Mouse (Mus musculus) spleen, postnatal 36 days (tissue): ENCODE data around the gene Tm4sf20.

Source experiments
- DNase-seq, 2 experiments: peaks; one replicate each; pipeline ENCODE4 v3.0.0; 2022; ENCODE audit warnings: low spot score in 2 of 2, mixed read lengths in 1 of 2

Gene Tm4sf20

GRCm38 (mm10) chr1:82779388-82779966 is 11.2 kb upstream of the Tm4sf20 start:
- no peak for DNase-seq

GRCm38 (mm10) chr1:82775293-82775692 is 7.0 kb upstream of the Tm4sf20 start:
- no peak for DNase-seq

DNA sequence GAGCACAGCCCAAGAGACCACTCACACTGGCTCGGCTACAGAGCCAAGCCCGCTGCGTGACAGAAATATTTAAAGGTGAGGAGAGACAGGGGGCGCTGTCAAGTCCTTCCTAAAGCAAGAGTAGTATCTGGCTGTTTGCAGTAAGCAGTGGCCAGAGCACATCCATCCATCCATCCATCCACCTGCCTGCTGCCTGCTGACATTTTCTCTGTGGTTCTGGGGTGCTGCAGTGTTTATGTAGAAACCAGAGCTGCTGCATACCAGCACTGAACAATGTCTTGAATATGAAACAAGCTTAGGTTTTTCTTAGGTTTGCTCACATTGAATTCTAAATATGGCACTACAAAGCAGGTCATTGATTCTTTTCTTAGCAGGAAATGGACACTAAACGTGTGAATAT is 4.9 kb upstream of the Tm4sf20 start:
- no peak for DNase-seq

- no peak for DNase-seq
These were observed 4.2 kb upstream of the Tm4sf20 start for GRCm38 (mm10) chr1:82772428-82772827.

DNA sequence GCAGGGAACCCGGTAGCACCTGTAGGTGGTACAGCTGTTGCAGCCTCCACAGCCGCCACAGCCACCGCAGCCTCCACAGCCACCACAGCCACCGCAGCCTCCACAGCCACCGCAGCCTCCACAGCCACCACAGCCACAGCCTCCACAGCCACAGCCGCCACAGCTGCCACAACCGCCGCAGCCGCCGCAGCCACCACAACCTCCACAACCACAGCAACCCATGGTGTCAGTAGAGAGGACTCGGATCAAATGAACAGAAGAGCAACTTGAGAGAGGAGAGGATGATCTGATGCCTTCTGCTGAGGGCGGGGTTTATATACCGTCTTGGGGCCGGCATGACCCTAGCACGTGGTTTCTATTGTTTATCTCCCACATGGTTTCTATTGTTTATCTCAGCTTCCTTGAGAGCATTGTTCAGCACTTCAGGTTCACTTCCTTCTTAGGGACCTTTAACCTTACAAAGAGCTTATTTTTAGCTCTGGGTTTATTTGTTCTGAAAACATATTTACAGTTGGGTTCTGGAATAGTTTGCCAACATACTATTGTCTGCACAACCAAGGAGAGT is 2.8 kb upstream of the Tm4sf20 start, which contains the start of gene Gm47791:
Gene Gm47791, minus strand, starts transcription at position 222 of the 565 bp plus-strand sequence.
- DNase-seq: no peak

DNA sequence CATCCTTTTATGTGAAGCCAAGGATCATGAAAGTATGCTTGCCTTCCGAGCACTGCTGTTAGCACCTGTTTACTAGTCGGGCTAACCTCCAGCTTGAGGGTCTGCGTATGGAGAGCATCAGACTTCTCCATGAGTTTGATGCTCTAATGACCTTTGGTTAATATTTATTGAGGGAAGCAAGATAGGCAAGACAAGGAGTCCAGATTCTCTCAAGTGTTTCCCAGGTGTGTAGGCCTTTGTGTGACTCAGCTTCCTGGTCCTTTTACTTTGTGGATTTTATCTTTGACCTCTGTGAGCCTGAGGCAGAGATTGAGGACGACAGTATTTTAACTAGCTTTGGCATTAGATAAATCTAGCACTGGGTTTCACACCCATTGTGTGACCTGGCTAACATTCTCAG is 1.6 kb downstream of the Tm4sf20 start:
- DNase-seq: no peak

DNA sequence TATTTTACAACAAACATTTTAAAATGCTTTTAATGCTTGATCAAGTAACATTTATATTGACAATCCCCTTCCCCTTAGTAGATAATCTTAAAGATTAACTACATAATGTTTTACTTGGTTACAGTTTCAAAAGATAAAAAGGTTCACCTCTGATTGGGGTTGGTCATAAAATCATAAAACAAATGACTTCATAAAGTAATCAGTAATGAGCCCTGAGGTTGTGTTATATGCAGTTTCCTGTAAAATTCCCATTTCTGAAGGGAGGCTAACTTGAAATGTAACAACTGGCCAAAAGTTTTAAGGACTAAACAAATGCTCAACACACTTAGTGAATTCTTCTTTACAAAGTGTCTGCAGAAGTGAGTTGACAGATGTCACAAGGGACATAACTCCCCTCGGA is 2.0 kb downstream of the Tm4sf20 start:
- DNase-seq: no peak

GRCm38 (mm10) chr1:82762274-82762673 is 6.0 kb downstream of the Tm4sf20 start:
- DNase-seq: no peak

- no peak for DNase-seq
These were observed 6.6 kb downstream of the Tm4sf20 start for GRCm38 (mm10) chr1:82761454-82762169.

GRCm38 (mm10) chr1:82759520-82759919 is 8.7 kb downstream of the Tm4sf20 start:
- no peak for DNase-seq

DNA sequence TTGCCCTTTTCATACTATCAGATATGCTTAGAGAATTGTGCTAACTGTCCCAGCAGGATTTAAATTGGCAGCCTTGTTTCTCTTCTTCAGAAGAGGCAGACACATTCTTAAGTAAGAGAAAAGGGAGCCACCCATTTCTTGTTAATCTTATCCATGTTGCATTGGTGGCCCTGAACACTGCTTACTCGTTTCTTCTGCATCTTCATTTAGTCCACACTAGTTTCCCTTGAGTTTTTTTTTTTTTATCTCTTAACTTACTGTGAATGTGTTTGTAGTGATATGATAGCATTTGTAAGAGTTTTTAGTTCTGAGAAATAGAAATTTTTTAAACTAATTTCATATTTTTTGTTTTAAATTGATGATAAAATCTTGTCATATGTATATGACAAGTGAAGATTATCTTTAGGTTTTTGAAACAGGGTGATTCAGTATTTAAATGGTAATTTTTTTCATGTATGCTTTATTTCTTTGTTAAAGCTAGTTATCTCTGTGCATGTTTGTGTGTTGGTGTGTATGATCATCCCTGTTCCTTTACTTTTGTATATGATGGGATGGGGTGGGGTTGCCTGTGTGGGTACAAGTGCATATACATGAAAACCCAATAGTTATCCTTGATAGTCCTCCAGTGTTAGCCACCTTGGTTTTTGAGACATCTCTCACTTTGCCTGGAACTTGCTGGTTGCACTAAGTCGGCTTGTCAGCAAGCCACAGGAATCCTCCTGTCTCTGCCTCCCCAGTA is 20.4 kb downstream of the Tm4sf20 start:
- DNase-seq: no peak

DNA sequence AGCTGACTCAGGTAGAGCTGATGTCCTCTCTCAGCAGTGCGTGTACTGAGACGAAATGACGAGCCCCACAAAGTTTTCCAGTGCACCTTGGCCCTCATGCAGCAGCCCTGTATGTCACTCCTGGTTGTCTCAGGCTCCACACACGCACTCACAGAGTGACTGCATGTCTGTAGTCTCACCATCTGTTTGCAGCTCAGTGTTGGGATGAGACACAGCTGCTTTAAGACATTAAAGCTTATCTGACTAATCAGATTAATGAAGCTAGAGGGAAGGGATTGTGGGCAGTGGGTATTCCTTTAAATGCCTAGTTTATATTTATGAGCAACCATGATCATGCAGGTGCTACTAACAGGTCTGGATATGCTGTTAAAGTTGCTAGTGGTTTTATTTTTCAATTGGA is 21.9 kb downstream of the Tm4sf20 start:
- DNase-seq: no peak

DNA sequence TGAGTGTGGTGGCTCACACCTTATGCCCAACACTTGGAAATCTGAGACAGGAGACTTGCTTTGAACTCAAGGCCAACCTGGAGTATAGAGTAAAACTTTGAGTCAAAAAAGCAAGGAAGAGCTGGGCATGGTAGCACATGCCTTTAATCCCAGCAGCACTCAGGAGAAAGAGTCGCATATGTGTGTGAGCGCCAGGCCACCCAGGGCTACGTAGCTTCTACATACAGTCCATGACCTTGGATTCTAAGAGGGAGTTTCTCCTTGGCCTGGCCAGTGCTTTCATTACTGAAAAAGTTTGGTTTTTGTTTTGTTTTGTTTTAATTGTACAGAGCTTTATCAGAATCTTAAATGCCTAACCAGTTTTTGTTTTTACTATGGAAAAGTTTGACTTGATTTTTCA is 24.3 kb downstream of the Tm4sf20 start:
- DNase-seq: no peak

DNA sequence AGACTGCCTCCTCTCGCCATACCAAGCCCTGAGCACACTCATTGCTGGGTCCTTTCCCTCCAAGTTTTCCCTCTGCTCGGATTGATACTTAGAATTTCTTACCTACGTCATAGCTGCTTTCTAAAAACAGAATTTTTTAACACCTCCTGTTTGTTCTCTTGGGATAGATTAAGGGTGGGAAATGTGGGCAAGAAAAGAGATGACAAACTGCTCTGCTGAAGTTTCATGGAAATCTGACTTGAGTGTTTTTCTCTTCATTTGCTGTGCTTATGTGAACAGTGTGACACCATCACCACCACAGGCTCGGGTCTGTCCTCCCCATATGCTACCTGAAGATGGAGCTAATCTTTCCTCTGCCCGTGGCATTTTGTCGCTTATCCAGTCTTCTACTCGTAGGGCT is 26.7 kb downstream of the Tm4sf20 start:
- DNase-seq: no peak

GRCm38 (mm10) chr1:82738066-82738465 is 30.2 kb downstream of the Tm4sf20 start:
- no peak for DNase-seq

DNA sequence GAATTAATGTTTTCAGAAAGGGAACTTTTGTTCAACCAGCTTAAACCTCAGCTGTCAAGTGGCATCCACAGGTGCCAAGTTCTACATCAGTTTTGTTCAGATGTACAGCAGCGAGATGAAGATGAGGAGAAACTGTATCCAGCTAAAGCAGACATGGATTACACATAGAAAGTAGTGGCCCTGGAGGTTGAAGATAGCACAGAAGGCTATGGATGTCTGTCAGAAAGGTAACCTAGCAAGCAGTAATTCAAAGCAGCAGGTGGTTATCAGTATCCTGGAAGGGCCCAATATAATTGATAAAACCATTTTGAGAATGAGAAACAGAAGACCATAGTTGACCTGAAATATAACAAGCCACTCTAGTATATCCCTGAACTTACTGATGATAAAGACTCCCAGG is 34.9 kb downstream of the Tm4sf20 start:
- DNase-seq: no peak

GRCm38 (mm10) chr1:82726482-82726881 is 41.8 kb downstream of the Tm4sf20 start:
- no peak for DNase-seq

- DNase-seq: no peak
These were observed 42.4 kb downstream of the Tm4sf20 start for GRCm38 (mm10) chr1:82725875-82726185.

DNA sequence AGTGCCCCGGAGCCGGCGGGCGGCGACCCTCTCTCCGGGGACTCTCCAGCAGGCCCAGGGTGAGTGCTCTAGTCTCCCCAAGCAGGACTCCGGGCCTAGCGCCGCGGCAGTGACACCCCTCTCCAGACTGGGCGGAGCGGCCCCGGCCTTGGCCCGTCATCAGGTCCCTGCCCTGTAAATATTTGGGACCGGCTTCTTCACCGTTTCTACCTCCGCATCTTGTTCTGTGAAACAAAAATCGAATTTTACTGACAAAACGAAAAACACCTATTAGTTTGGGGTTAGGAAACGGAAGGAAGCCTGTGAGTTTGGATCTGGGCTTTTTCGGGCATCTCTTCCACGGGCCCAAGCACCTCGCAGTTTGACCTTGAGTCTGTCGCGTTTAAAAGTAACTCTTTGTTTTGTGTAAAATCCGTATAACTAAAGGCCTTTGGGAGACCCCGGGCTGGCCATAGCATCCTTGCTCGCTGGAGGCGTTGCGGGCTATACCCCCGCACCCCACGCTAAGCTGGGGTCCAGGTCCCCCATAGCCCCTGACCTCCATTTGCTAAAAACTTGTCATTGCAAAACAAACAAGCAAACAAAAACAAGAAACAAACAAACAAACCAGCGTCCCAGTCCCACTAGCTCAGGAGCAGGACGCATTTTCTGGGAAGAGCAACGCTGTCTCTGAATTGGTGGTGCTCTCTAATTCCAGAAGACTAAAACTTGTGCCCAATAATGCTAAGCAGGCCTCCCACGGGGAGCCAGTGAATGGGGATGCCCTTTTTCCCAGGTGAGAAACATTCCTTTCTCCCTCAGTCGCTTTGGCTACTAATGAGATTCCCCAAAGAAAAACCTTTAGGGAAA is 43.0 kb downstream of the Tm4sf20 start:
- peak in 1 of 2 experiments; percentile 2 for DNase-seq

DNA sequence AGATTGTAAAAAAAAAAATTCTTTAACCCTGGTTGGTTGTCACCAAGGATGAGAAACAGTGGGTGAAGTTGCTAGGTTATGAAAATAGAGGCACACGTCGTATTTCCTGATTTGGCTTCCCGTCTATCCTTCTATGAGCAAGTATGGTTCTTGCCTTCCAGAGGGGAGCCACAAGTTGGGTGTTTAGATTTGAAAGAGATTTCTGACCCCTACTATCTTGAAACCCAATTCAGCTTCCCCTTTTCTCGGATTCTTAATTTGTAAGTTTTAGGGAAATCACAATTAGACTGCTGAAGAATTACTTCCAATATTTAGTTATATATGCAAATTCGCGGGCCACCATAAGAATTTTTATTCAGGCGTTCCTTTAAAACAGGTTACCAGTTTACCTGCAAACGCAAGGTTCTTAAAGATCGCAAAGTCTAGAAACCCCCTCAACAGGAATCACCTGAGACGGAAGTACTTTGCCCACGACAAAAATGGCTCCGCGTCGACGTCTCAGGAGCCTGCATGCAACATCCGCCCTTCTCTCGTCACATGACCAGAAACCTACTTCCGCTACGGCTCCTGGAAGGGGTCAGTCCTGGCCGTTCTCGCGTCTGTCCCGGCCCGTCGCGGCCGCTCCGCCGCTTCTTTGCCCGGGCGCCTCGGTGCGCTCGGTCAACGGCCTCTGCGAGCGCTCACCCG is 43.8 kb downstream of the Tm4sf20 start, which contains the start of gene Mff:
Gene Mff, plus strand, starts transcription at position 552 of the 687 bp plus-strand sequence.
- peak; percentile 91 to 92 for DNase-seq
